Mouse (Mus musculus) NIH3T3 (cell line): ENCODE data around the gene Serpina1e.
A peak's percentile ranks its signal among the peaks of the same experiment; 100 is the strongest.

Source experiments
- DNase-seq: peaks from one replicate; pipeline ENCODE4 v3.0.0-alpha.2; 2012; ENCODE audit warnings: low read depth

Serpina1e gene

DNA sequence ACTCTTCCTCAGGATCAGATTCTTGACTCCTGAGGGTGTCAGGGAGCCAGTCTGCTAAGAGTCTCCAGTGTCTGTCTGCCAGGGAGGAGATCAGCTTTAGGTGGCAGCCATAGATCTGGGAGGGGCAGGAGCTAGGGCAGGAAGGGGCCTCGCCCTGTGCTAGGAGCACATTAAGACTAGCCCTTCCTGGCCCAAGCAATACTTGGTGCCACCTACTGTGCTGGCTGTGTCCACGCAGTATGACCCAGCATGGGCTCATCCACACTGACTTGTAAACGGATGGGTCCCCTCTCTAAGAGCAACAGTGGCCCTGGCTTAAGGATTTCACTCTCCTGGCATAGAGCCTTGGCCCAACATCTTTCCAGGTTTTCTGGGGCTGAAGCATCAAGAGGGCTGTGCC lies at the start of gene Serpina1e:
TSS of gene Serpina1e (minus strand) at position 178 of the 400 bp plus-strand sequence.
- DNase-seq = no peak

DNA sequence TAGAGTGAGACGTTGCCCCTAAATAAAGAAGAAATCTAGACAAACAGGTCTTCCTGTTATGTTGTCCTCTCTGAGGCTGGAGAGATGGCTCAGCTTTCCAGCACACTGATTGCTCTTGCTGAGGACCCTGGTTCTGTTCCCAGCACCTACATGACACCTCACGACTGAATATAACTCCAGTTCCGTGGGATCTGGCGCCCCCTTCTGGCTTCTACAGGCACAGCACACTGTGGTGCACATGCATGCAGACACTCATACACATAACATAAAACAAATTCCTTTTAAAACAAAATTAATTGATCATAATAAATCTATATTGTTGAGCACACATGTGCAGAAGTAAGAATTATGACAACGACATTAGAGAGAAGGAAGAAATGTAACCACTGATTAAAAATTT lies 45.9 kb upstream of the Serpina1e start:
- no peak for DNase-seq

DNA sequence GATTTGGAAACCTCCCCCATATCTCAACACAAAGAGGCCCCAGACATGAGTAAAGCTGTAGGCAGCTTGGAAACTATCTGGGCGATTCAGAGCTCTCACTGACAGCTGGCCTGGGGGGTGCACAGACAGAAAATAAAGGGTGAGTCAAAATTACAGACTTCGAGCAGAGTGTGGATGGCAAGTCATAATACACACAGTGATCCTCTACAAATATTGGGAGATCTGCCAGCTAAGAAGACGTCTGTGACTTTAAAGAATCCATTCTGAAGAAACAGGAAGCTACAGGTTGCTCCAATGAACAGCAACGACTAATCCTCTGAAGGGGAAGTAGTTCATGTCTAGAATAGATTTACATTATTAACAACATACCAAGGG lies 44.5 kb upstream of the Serpina1e start:
- DNase-seq = peak; percentile 74

- DNase-seq = peak; percentile 84
Observed at GRCm38 (mm10) chr12:104002569-104003237, 43.9 kb upstream of the Serpina1e start.

DNA sequence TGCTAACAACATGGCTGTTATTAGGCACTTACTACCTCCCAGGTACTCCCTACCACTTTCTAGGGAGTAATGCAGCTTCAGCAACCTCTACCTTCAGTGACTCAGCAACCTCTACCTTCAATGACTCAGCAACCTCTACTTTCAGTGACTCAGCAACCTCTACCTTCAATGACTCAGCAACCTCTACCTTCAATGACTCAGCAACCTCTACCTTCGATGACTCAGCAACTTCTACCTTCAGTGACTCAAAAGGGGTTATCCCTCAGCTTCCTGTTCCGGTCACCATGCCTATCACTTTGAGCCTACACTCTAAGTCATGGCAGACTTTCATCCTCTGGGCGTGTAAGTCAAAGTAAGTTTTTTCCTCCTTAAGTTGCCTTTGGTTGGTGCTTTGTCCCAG lies 41.8 kb upstream of the Serpina1e start:
- DNase-seq = no peak

- no peak for DNase-seq
Observed at GRCm38 (mm10) chr12:103999611-104000010, 40.8 kb upstream of the Serpina1e start.

GRCm38 (mm10) chr12:103996513-103996912 lies 37.7 kb upstream of the Serpina1e start:
- no peak for DNase-seq

- DNase-seq = peak; percentile 89
Observed at GRCm38 (mm10) chr12:103995292-103996072, 36.7 kb upstream of the Serpina1e start.

DNA sequence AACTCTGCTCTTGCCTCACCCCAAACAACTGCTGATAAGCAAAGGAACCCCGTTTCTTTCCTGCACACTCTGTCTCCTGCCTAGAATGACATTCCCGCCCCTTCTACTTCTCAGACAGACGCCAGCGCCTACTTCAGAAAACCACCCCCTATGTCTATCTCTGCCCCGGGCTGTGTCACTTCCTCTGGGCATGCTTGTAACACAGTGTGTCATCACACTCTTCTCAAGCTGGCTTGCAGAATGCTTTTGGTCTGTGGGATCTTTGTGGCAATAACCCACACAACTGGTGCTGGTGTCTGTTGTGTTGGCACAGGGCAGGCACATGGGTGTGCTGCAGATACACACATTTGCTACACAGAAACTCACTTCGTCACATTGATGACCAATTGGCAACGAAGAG lies 34.2 kb upstream of the Serpina1e start:
- no peak for DNase-seq

DNA sequence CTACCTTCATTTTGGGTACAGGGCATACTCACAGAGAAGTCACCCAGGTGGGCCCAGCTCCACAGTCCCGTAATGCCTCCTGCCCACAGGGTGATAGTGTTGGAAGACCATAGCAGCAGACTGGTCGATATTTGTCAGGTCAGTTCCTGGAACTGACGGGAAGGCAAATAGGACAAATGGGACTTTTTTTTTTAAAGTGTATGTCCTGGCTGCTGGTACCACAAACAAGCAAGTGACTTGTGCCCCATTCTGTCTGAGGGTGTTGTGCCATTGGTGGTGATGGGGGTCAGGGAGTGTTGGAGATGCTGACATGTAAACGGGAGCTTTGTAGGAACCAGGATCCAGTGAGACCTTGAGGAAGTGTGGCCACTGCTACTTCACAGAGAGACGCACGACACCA lies 31.1 kb upstream of the Serpina1e start, which contains the start of gene Serpina11:
TSS of gene Serpina11 (minus strand) at position 101 of the 400 bp plus-strand sequence.
- no peak for DNase-seq

GRCm38 (mm10) chr12:103989514-103989767 lies 30.7 kb upstream of the Serpina1e start:
- DNase-seq = no peak

- DNase-seq = no peak
Observed at GRCm38 (mm10) chr12:103988754-103989513, 30.2 kb upstream of the Serpina1e start.

- no peak for DNase-seq
Observed at GRCm38 (mm10) chr12:103985868-103986267, 27.1 kb upstream of the Serpina1e start.

GRCm38 (mm10) chr12:103984935-103985334 lies 26.2 kb upstream of the Serpina1e start:
- peak; percentile 88 for DNase-seq

DNA sequence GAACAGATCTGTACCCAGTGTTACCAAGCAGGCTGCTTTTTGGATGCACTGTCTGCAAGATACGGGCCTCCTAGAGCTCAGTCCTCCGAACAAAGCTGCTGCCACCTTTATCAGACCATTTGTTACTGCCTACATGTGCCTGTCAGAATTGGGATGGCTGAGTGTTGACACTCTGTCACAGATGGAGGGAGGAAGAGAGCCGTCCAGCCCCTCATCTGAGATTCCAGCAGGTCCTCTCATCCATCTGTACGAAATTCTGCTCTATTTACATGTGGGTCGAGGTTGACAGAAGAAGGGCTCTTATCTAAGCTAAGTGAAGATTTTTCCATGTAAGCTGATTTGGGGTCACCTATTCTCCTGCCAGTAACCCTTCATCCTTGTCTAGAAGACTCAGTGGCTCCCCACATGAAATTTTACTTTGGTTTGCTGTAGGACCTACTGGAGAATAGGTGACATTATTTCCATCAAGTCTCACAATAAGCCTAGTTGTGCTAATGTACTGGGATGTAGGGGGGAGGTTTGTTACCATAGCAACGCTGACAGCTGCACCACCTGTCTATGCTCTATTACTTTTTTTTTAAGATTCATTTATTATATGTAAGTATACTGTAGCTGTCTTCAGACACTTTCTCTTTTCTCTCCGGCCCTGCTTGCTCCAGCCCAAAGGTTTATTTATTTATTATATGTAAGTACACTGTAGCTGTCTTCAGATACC lies 23.0 kb upstream of the Serpina1e start:
- no peak for DNase-seq

DNA sequence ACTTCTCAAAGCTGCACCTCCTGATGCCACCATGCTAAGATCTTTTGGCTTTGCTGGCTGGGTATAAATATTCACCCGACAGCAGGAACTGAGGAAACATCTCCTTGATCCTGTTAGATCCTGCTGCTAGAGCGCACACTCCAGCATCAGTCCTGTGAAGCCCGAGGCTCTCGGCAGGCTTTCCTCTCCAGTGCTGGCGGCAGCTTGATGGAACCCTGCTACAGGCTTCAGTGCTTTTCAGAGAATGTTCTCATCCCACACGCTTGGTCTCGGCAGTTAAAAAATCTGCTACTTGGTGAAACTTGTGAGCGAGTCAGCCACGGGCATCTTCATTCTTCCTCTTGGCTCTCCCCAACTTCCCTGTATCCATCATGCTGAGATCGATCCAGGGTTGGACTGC lies 19.5 kb upstream of the Serpina1e start:
- DNase-seq = no peak

DNA sequence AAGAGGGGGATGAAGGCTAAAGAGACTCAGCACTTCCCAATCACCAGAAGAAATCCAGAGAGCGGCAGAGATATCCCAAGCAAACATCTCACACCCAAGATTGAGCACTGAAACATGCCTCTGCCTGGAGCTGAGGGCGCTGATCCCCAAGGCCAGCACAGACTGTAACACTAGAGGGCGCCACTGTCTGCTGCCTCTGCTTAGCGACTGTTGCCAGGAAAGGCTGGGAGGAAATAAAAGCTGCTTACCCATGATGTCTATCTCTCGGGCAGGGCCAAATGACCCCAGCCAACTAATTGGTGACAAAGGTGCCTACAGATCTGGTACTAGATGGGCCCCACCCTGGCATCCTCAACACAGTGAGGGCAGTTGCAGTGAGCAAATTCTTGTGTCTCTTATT lies 19.1 kb upstream of the Serpina1e start:
- DNase-seq = no peak

DNA sequence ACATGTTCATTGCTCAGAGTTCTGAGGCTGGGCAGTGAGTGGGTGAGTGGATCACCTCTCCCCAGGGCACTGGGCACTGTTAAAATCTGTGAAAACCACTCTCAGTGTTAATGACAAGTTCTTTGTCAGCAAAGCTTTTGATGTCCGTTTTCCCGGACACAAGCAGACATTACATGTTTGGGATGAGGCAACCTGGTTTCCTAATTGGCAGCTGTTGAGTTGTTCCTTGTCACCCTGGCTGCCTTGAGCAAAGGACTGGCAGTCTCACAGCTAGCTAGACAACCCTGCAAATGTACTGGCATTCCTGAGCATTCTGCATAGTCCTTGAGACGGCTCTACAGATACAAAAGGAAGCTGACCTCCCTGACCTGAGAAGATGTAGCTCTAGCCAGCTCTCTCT lies 18.3 kb upstream of the Serpina1e start:
- no peak for DNase-seq

GRCm38 (mm10) chr12:103971080-103971479 lies 12.3 kb upstream of the Serpina1e start:
- DNase-seq = peak; percentile 0

DNA sequence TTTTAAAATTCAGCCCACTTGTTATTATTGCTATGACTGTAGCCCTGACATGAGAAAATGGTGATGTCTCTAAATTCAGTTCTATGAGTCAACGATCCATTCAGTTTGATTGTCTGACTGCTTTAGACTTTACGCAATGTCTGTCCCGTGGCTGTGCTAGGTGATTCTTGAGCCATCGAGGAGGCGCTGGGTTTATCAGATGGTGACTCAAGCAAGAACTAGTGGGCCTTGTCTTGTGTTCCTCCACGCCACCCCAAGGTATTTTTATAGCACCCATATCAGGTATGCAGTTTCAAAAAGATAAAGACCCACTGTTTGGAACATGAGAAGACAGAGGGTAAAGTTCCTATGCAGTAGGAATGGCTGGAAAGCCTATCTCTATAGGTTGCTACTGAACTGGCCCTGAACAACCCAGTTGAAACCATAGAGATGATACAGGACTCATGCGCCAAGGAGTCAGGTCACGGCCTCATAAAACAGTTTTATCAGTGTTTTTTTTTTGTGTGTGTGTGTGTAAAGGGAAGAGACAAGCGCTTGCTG lies 10.9 kb upstream of the Serpina1e start:
- no peak for DNase-seq

DNA sequence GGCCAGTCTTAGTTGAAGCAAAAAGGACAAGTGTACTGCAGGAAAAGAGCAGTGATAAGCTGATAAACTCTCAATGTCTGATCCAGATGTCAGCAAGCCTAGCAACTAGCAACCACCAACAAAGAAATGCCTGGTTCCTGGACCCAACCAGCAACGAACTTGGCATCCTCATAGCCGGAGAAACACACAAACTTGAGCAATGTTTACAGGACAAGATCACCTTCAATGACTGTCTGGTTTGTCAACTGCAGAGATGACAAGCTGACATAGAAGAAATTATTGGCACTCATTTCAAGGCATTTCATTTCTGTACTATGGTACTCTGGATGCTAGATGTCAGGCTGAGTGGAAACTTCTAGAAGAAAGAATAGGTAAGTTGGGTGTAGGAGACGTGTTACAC lies 8.0 kb upstream of the Serpina1e start:
- peak; percentile 1 for DNase-seq

- peak; percentile 23 for DNase-seq
Observed at GRCm38 (mm10) chr12:103963288-103963687, 4.5 kb upstream of the Serpina1e start.
